Mouse (Mus musculus): ENCODE results near the gene Zbtb40. TPM values are rescaled to one million over a fixed set of nuclear protein-coding genes. Genes with fewer than 3 reads are reported as not detected.

The Zbtb40 gene
- total and polyA plus RNA-seq, 2 experiments, result 2.5 to 5.1 TPM

GRCm38 (mm10) chr4:136970939-136971338 is 77.7 kb downstream of the Zbtb40 start:
- DNase-seq (ENCODE audit: extremely low read depth, low read depth, low spot score), result no peak
- 0 out of 2 replicates have a peak, but pooled peaks cover 2% of the 10 kb centered on the region for H3K27me3 ChIP-seq (ENCODE audit: control insufficient read depth, insufficient read depth, low read length)
- 7% methylated on average over 6 of the region's 6 CpGs for WGBS

GRCm38 (mm10) chr4:136969503-136970276 is 78.9 kb downstream of the Zbtb40 start:
- no peaks in the 10 kb centered on the region for H3K36me3 ChIP-seq (ENCODE audit: control insufficient read depth, insufficient read depth, low read length)
- H3K27me3 ChIP-seq (ENCODE audit: control insufficient read depth, insufficient read depth, low read length), result 0 out of 2 replicates have a peak, but pooled peaks cover 2% of the 10 kb centered on the region
- no peaks in the 10 kb centered on the region for H3K4me1 ChIP-seq (ENCODE audit: control insufficient read depth, insufficient read depth, low read length)
- DNase-seq (ENCODE audit: extremely low read depth, low read depth, low spot score), result no peak
- H3K79me2 ChIP-seq (ENCODE audit: control insufficient read depth, insufficient read depth, low read length), result no peaks in the 10 kb centered on the region
- H3K9ac ChIP-seq (ENCODE audit: low read depth, low read length), result no peak overlapping the region
- H3K4me3 ChIP-seq (ENCODE audit: insufficient read depth, low read depth, low read length), result no peak overlapping the region
- WGBS, result 49% methylated on average over 16 of the region's 16 CpGs
- no peak overlapping the region for H3K27ac ChIP-seq (replicated peaks; ENCODE audit: insufficient read depth, low read depth, low read length)
- TF ChIP-seq POLR2A (IDR thresholded peaks at IDR 0.05; ENCODE audit: extremely low read depth, insufficient read depth, low read length), result no peak
- TF ChIP-seq CTCF (IDR thresholded peaks at IDR 0.05; ENCODE audit: low read depth, low read length), result no peak

More at GRCm38 (mm10) chr4:136970939-136971338, 77.7 kb downstream of the Zbtb40 start:
- Histone ChIP-seq H3K27ac (replicated peaks; ENCODE audit: insufficient read depth, low read depth, low read length) (no peak overlapping the region), H3K79me2 (ENCODE audit: control insufficient read depth, insufficient read depth, low read length) (no peaks in the 10 kb centered on the region), H3K4me1 (ENCODE audit: control insufficient read depth, insufficient read depth, low read length) (no peaks in the 10 kb centered on the region), H3K36me3 (ENCODE audit: control insufficient read depth, insufficient read depth, low read length) (no peaks in the 10 kb centered on the region), H3K9ac (ENCODE audit: low read depth, low read length) (no peak overlapping the region), H3K4me3 (ENCODE audit: insufficient read depth, low read depth, low read length) (no peak overlapping the region)
- no peak for TF ChIP-seq POLR2A (IDR thresholded peaks at IDR 0.05; ENCODE audit: extremely low read depth, insufficient read depth, low read length)
- peak; percentile 70 for TF ChIP-seq CTCF (IDR thresholded peaks at IDR 0.05; ENCODE audit: low read depth, low read length)

- WGBS, result 65% methylated on average over 8 of the region's 8 CpGs
These were observed 79.5 kb downstream of the Zbtb40 start for GRCm38 (mm10) chr4:136969096-136969495.

GRCm38 (mm10) chr4:136967511-136967910 is 81.1 kb downstream of the Zbtb40 start:
- TF ChIP-seq POLR2A (IDR thresholded peaks at IDR 0.05; ENCODE audit: extremely low read depth, insufficient read depth, low read length) (no peak), CTCF (IDR thresholded peaks at IDR 0.05; ENCODE audit: low read depth, low read length) (no peak)
- Histone ChIP-seq H3K9ac (ENCODE audit: low read depth, low read length) (no peak overlapping the region), H3K4me3 (ENCODE audit: insufficient read depth, low read depth, low read length) (no peak overlapping the region), H3K27ac (replicated peaks; ENCODE audit: insufficient read depth, low read depth, low read length) (no peak overlapping the region), H3K4me1 (ENCODE audit: control insufficient read depth, insufficient read depth, low read length) (no peaks in the 10 kb centered on the region), H3K36me3 (ENCODE audit: control insufficient read depth, insufficient read depth, low read length) (no peaks in the 10 kb centered on the region), H3K27me3 (ENCODE audit: control insufficient read depth, insufficient read depth, low read length) (peaks cover 2% of the 10 kb centered on the region; the same call in 1 of the 2 replicates), H3K79me2 (ENCODE audit: control insufficient read depth, insufficient read depth, low read length) (no peaks in the 10 kb centered on the region)
- WGBS, result 29% methylated on average over 9 of the region's 9 CpGs
- DNase-seq (ENCODE audit: extremely low read depth, low read depth, low spot score), result no peak

More at GRCm38 (mm10) chr4:136969096-136969495, 79.5 kb downstream of the Zbtb40 start:
- H3K36me3 ChIP-seq (ENCODE audit: control insufficient read depth, insufficient read depth, low read length), result no peaks in the 10 kb centered on the region
- DNase-seq (ENCODE audit: extremely low read depth, low read depth, low spot score), result no peak
- no peak overlapping the region for H3K4me3 ChIP-seq (ENCODE audit: insufficient read depth, low read depth, low read length)
- no peaks in the 10 kb centered on the region for H3K79me2 ChIP-seq (ENCODE audit: control insufficient read depth, insufficient read depth, low read length)
- H3K4me1 ChIP-seq (ENCODE audit: control insufficient read depth, insufficient read depth, low read length), result no peaks in the 10 kb centered on the region
- H3K27me3 ChIP-seq (ENCODE audit: control insufficient read depth, insufficient read depth, low read length), result peaks cover 2% of the 10 kb centered on the region; the same call in 1 of the 2 replicates
- no peak overlapping the region for H3K9ac ChIP-seq (ENCODE audit: low read depth, low read length)
- TF ChIP-seq CTCF (IDR thresholded peaks at IDR 0.05; ENCODE audit: low read depth, low read length) (no peak), POLR2A (IDR thresholded peaks at IDR 0.05; ENCODE audit: extremely low read depth, insufficient read depth, low read length) (no peak)
- no peak overlapping the region for H3K27ac ChIP-seq (replicated peaks; ENCODE audit: insufficient read depth, low read depth, low read length)

- DNase-seq (ENCODE audit: extremely low read depth, low read depth, low spot score), result no peak
- Histone ChIP-seq H3K9ac (ENCODE audit: low read depth, low read length) (no peak overlapping the region), H3K4me3 (ENCODE audit: insufficient read depth, low read depth, low read length) (no peak overlapping the region), H3K4me1 (ENCODE audit: control insufficient read depth, insufficient read depth, low read length) (no peaks in the 10 kb centered on the region), H3K79me2 (ENCODE audit: control insufficient read depth, insufficient read depth, low read length) (no peaks in the 10 kb centered on the region), H3K36me3 (ENCODE audit: control insufficient read depth, insufficient read depth, low read length) (no peaks in the 10 kb centered on the region), H3K27me3 (ENCODE audit: control insufficient read depth, insufficient read depth, low read length) (peaks cover 2% of the 10 kb centered on the region; the same call in 1 of the 2 replicates), H3K27ac (replicated peaks; ENCODE audit: insufficient read depth, low read depth, low read length) (no peak overlapping the region)
- WGBS, result 65% methylated on average over 16 of the region's 16 CpGs
- TF ChIP-seq POLR2A (IDR thresholded peaks at IDR 0.05; ENCODE audit: extremely low read depth, insufficient read depth, low read length) (no peak), CTCF (IDR thresholded peaks at IDR 0.05; ENCODE audit: low read depth, low read length) (no peak)
These were observed 81.9 kb downstream of the Zbtb40 start for GRCm38 (mm10) chr4:136966493-136967390.
